Mouse (Mus musculus) heart, embryonic 14.5 days (tissue): ENCODE data around the gene Zbtb24. TPM values are rescaled to one million over a fixed set of nuclear protein-coding genes. Genes with fewer than 3 reads are reported as not detected.
"Not testable (repeated sequence)": the region's sequence is repeated elsewhere in the genome, so short reads cannot be mapped to it uniquely, and the experiment has no call there.

Experiments used
- ATAC-seq: fragments of 200-750 bp; cut with Nextera tagmentation; 2 replicates; pipeline ENCODE4 v1.8.0; 2017; ENCODE audit warnings: low read depth, moderate TSS enrichment; ENCODE audit not compliant: insufficient number of reproducible peaks, insufficient read depth, low FRiP score
- H3K27ac ChIP-seq, 2 experiments: fragments of 200-500 bp in 1 of 2; fragments of 300-500 bp in 1 of 2; sonication (generic) in 1 of 2; replicated peaks in 1 of 2; 2 replicates each; pipeline ENCODE4 v1.5.1; 2012 to 2014; ENCODE audit warnings: low read depth in 2 of 2, low read length in 2 of 2, control low read depth in 1 of 2, mild to moderate bottlenecking in 1 of 2, mixed read lengths in 1 of 2; ENCODE audit not compliant: control insufficient read depth in 1 of 2, insufficient read depth in 1 of 2
- H3K27me3 ChIP-seq: fragments of 300-500 bp; sonication (generic); 2 replicates; pipeline ENCODE4 v1.6.1; 2014; ENCODE audit warnings: mild to moderate bottlenecking, low read length, control low read depth; ENCODE audit not compliant: control insufficient read depth, insufficient read depth
- H3K36me3 ChIP-seq: fragments of 300-500 bp; sonication (generic); 2 replicates; pipeline ENCODE4 v1.6.1; 2014; ENCODE audit warnings: mild to moderate bottlenecking, control low read depth, low read length, mixed read lengths; ENCODE audit not compliant: control insufficient read depth, insufficient read depth
- H3K4me1 ChIP-seq, 2 experiments: fragments of 200-500 bp in 1 of 2; fragments of 300-500 bp in 1 of 2; sonication (generic) in 1 of 2; 2 replicates each; pipeline ENCODE4 v1.6.1; 2012 to 2014; ENCODE audit warnings: low read length in 2 of 2, control low read depth in 1 of 2, mixed read lengths in 1 of 2; ENCODE audit not compliant: control insufficient read depth in 2 of 2, insufficient read depth in 2 of 2
- H3K4me2 ChIP-seq: fragments of 300-500 bp; sonication (generic); 2 replicates; pipeline ENCODE4 v1.6.1; 2014; ENCODE audit warnings: mild to moderate bottlenecking, low read length
- H3K4me3 ChIP-seq, 2 experiments: fragments of 200-500 bp in 1 of 2; fragments of 300-500 bp in 1 of 2; sonication (generic) in 1 of 2; 2 replicates each; pipeline ENCODE4 v1.5.1; 2012 to 2014; ENCODE audit warnings: low read length in 2 of 2, mild to moderate bottlenecking in 2 of 2, control low read depth in 1 of 2, low read depth in 1 of 2, moderate library complexity in 1 of 2; ENCODE audit not compliant: control insufficient read depth in 1 of 2, insufficient read depth in 1 of 2
- H3K9ac ChIP-seq: fragments of 300-500 bp; sonication (generic); 2 replicates; pipeline ENCODE4 v1.6.1; 2014; ENCODE audit warnings: mild to moderate bottlenecking, low read length
- H3K9me3 ChIP-seq: fragments of 300-500 bp; sonication (generic); 2 replicates; pipeline ENCODE4 v1.6.1; 2016; ENCODE audit warnings: low read length, control low read depth; ENCODE audit not compliant: control insufficient read depth
- WGBS: fragments of 180-500 bp; shearing (Covaris S2); extraction: QIAGEN DNeasy Blood & Tissue Kit; methylation state at CpG from one replicate; pipeline ENCODE4 v1.1.7; 2014; 5-methylcytosine and 5-hydroxymethylcytosine counted together
- polyA plus RNA-seq: library from polyadenylated mRNA; unstranded; fragments of >200 nt; fragmentation: Nextera tagmentation; extraction: Ambion mirVana; gene quantifications from 2 replicates; pipeline ENCODE4 v1.2.1, GENCODE M21; 2014

The Zbtb24 gene
- polyA plus RNA-seq: 11.7 and 12.7 TPM in 2 replicates

DNA sequence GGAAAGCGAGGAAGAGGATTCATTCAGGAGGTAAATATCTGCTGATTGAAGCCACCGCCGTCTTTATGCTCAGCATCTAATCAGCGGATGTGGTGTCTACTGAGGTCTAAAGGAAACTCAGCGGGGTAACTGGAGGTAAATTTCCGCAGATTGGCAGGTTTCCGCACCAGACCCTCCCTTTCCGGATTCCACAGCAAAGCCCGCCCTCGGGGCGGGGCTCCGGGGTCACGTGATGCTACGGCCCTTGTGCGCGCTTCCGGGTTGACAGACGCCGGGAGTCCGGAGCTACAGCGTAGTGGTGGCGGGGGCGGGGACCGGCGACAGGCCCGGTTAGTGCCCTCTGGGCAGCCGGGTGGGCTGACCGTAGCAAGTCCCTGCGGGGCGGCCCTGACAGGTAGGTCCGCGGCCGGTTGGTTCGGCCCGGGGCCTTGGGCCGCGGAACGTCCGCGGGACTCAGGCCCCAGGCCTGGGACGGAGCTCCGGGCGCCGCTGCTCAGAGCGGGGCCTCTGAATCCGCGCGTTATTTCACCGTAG is at the start of gene Zbtb24:
Zbtb24 (plus strand) TSS at position 247 of the 534 bp plus-strand sequence.
- H3K36me3 ChIP-seq: peaks cover 22% of the 10 kb centered on the region
- H3K9ac ChIP-seq: peak within 1 kb of the TSS; percentile 92
- ATAC-seq: peak; percentile 93
- 1% methylated on average over 49 of the region's 49 CpGs for WGBS
- H3K27ac ChIP-seq: peak within 1 kb of the TSS; percentile 69 to 72
- H3K4me1 ChIP-seq: peaks cover 8 to 12% of the 10 kb centered on the region in 2 experiments
- peak within 1 kb of the TSS; percentile 80 to 87 for H3K4me3 ChIP-seq
- H3K27me3 ChIP-seq: no peaks in the 10 kb centered on the region
- peak within 1 kb of the TSS; percentile 68 for H3K4me2 ChIP-seq
- H3K9me3 ChIP-seq: no peaks in the 10 kb centered on the region

DNA sequence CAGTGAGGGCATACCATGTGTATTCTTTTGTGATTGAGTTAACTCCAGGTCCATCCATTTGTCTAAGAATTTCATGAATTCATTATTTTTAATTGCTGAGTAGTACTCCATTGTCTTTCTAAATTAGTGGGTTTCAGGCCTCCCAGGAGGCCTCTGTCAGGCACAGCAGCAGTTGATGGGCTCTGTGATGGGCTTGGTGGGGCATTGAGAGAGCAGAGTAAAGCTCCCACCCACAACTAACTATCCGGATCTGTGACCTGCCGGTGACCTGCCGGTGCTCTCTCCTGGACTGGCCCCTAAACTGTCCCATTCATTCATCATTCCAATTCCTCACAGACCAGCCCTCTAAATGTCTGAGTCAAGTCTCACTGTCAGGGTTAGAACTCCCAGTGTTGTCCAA is 49.1 kb upstream of the Zbtb24 start:
- no peak overlapping the region for H3K27ac ChIP-seq
- no peak overlapping the region for H3K4me3 ChIP-seq
- no peak overlapping the region for H3K4me2 ChIP-seq
- ATAC-seq: no peak
- H3K9me3 ChIP-seq: no peaks in the 10 kb centered on the region
- no peaks in the 10 kb centered on the region for H3K36me3 ChIP-seq
- 83% methylated on average over 3 of the region's 3 CpGs for WGBS
- peaks cover 4 to 8% of the 10 kb centered on the region in 2 experiments; a peak in 3 of 4 replicates for H3K4me1 ChIP-seq
- H3K27me3 ChIP-seq: no peaks in the 10 kb centered on the region
- H3K9ac ChIP-seq: no peak overlapping the region

DNA sequence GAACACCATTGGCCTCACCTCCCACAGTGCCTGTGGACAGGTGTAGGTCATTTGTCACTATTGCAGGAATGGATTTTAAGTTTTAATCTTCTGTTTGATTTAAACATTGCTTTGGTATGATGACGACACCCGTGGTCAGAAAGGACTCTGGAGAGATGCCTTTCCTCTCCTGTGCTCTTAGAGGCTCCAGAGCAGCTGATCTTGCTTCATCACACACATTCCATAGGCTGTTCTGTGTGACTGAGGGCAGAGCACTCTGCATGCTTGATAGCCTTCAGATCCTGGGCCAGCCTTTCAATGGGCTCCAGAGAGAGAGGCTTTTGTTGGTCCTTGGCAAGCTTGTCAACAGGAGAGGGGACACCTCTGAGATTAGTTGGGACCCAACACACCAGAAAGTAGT is 46.8 kb upstream of the Zbtb24 start:
- Histone ChIP-seq H3K27ac (no peak overlapping the region), H3K36me3 (no peaks in the 10 kb centered on the region), H3K4me1 (peaks cover 4 to 8% of the 10 kb centered on the region in 2 experiments; a peak in 3 of 4 replicates), H3K4me2 (no peak overlapping the region), H3K9me3 (no peaks in the 10 kb centered on the region), H3K9ac (no peak overlapping the region), H3K27me3 (no peaks in the 10 kb centered on the region), H3K4me3 (no peak overlapping the region)
- ATAC-seq: no peak
- 24% methylated on average over 2 of the region's 2 CpGs for WGBS

DNA sequence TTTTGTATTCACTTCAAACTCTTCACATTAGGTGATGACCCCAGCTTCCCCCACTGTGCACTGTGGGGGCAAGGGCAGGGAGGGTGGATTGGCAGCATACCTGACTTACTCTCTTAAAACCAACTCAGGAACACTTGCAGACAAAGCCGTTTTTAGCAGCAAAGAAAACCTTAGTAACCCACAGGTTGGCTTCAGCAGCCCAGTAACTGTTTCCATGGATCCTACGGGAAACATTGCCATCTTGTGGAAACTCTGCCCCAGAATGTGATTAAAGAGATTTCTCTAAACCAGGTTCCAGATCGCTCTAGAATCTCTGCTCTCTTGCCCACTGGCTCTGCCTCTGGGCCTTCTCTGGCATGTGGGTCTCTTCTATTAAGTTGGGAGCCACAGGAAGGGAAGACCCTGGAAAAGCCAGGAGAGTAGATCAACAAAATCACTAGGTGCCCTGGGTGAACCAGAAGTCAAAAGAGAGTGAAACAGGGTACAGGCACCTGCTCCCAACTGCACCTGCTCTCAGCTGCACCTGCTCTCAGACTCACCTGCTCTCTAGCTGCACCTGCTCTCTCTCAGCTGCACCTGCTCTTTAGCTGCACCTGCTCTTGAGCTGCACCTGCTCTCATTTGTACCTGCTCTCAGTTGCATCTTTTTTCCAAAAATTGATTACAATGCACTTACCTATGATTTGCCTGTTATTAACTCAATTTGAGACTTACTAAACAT is 46.1 kb upstream of the Zbtb24 start:
- H3K27me3 ChIP-seq: no peaks in the 10 kb centered on the region
- no peaks in the 10 kb centered on the region for H3K36me3 ChIP-seq
- peaks cover 4 to 8% of the 10 kb centered on the region in 2 experiments; a peak in 3 of 4 replicates for H3K4me1 ChIP-seq
- H3K9ac ChIP-seq: no peak overlapping the region
- H3K4me3 ChIP-seq: no peak overlapping the region
- no peak for ATAC-seq
- no peak overlapping the region for H3K4me2 ChIP-seq
- 38% methylated on average over 3 of the region's 3 CpGs for WGBS
- H3K9me3 ChIP-seq: no peaks in the 10 kb centered on the region
- H3K27ac ChIP-seq: no peak overlapping the region

DNA sequence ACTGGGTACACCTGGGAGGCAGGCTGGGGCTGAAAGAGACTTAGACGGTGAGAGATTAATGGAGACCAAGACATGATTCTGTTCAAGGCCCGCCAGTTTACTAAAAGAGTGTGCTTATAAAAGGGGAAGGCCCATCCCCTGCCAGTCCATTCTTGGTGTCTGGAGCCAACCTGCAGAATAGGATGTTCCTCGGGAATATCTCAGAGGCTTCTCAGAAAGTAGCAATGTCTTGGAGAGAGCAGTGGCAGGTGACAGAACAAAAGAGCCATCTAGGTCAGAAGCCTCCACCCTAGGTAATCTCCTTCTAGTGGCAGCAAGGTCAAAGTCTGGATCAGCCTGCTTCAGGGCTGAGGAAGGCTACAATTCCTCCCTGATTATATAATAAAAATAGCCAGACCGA is 40.0 kb upstream of the Zbtb24 start:
- H3K36me3 ChIP-seq, H3K4me3 ChIP-seq, ATAC-seq, H3K9ac ChIP-seq, H3K4me1 ChIP-seq, H3K27me3 ChIP-seq, H3K27ac ChIP-seq, H3K4me2 ChIP-seq: not testable (repeated sequence)
- H3K9me3 ChIP-seq: peaks cover 15% of the 10 kb centered on the region
- WGBS: 84% methylated on average over 4 of the region's 4 CpGs

DNA sequence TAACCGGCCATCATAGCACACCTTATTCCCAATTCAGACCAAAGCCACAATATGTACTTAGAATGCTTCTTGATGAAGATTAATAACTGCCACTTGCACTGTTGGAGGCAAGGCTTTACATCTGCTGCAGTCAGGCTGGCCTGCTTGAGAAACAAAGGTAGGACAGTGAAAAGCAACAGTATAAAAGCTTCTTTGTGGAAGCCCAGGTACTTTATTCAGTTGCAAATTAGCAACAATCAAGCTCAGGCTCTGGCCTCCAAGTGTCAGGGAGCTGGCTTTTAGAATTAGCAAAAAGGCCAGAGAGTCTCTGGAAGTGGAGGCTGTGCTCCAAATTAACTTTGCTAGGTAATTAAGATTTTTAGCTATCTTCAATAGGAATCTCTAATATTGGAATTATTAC is 39.4 kb upstream of the Zbtb24 start:
- ATAC-seq: not testable (repeated sequence)
- 97% methylated on average over 1 of the region's 1 CpGs for WGBS

DNA sequence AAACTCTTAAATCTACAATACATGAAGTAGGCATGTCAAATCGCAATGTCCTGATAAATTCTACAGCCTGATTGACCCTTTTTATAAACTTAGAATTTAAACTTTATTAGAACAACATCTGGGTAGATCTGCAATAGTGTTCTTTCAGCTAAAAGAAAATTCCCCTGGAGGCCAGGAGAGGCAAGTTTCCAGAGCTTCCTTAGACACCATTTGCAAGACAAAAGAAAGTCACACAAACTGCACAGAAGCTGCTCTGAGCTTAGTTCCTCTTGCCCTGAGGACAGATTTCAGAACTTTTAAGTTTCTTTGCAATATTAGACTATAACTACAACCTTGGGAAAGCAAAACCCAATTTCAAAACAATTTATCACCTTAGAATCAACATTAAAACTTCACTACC is 36.7 kb upstream of the Zbtb24 start:
- not testable (repeated sequence) for H3K27ac ChIP-seq, H3K36me3 ChIP-seq, H3K9ac ChIP-seq, H3K4me1 ChIP-seq, ATAC-seq, H3K4me2 ChIP-seq, H3K27me3 ChIP-seq, H3K4me3 ChIP-seq
- peaks cover 35% of the 10 kb centered on the region for H3K9me3 ChIP-seq
- WGBS: 76% methylated on average over 1 of the region's 1 CpGs

More for the DNA sequence above, 39.4 kb upstream of the Zbtb24 start:
- H3K9me3 ChIP-seq: peaks cover 22% of the 10 kb centered on the region
- H3K36me3 ChIP-seq, H3K9ac ChIP-seq, H3K4me3 ChIP-seq, H3K27me3 ChIP-seq, H3K4me2 ChIP-seq, H3K4me1 ChIP-seq, H3K27ac ChIP-seq: not testable (repeated sequence)
